8 mouse cellular contexts compared by ENCODE assay signal in genomic region chr3:105799375-105799774, GRCm38 (mm10). TPM values are rescaled to one million over a fixed set of nuclear protein-coding genes. Genes with fewer than 3 reads are reported as not detected.
DNase-seq lines count a peak whose midpoint lies in the region; ATAC-seq and TF ChIP-seq lines count a peak whose summit lies in the region.

No protein-coding gene starts in this region.

- H3K36me3 ChIP-seq in lung, embryonic 16.5 days (ENCODE audit: control insufficient read depth, insufficient read depth, low read length) = no peaks in the 10 kb centered on the region
- H3K36me3 ChIP-seq in forebrain, embryonic 14.5 days (ENCODE audit: control insufficient read depth, insufficient read depth, low read length) = no peaks in the 10 kb centered on the region
- H3K36me3 ChIP-seq in limb, embryonic 13.5 days = no peaks in the 10 kb centered on the region
- no peaks in the 10 kb centered on the region for H3K36me3 ChIP-seq in neural tube, embryonic 15.5 days

- no peak overlapping the region for H3K27ac ChIP-seq in lung, embryonic 16.5 days (ENCODE audit: low read length)
- H3K27ac ChIP-seq in forebrain, embryonic 14.5 days (ENCODE audit: low read depth, low read length) = no peak overlapping the region
- no peak overlapping the region for H3K27ac ChIP-seq in limb, embryonic 13.5 days
- H3K27ac ChIP-seq in neural tube, embryonic 15.5 days (replicated peaks) = no peak overlapping the region
- no peak overlapping the region for H3K27ac ChIP-seq in cerebellum, adult 2 months (ENCODE audit: insufficient read depth, low read length)

- H3K4me1 ChIP-seq in lung, embryonic 16.5 days (replicated peaks; ENCODE audit: control insufficient read depth, insufficient read depth, low read length) = peaks cover 12% of the 10 kb centered on the region
- peaks cover 19% of the 10 kb centered on the region; the same call in 1 of the 2 replicates for H3K4me1 ChIP-seq in forebrain, embryonic 14.5 days (ENCODE audit: control insufficient read depth, insufficient read depth, low read length)
- H3K4me1 ChIP-seq in limb, embryonic 13.5 days = peaks cover 27% of the 10 kb centered on the region
- H3K4me1 ChIP-seq in neural tube, embryonic 15.5 days = peaks cover 30% of the 10 kb centered on the region
- peaks cover 4% of the 10 kb centered on the region for H3K4me1 ChIP-seq in cerebellum, adult 2 months (ENCODE audit: control insufficient read depth, insufficient read depth, low read length)

- H3K9ac ChIP-seq in lung, embryonic 16.5 days (ENCODE audit: low read length) = peak overlapping the region; percentile 10; the same call in 1 of the 2 replicates
- no peak overlapping the region for H3K9ac ChIP-seq in forebrain, embryonic 14.5 days (ENCODE audit: low read length)
- H3K9ac ChIP-seq in limb, embryonic 13.5 days = no peak overlapping the region
- H3K9ac ChIP-seq in neural tube, embryonic 15.5 days (replicated peaks) = no peak overlapping the region

- TF ChIP-seq POLR2A in cerebellum, adult 2 months (IDR thresholded peaks at IDR 0.05; ENCODE audit: borderline replicate concordance, insufficient read depth, low read length) = no peak

- no peaks in the 10 kb centered on the region for H3K27me3 ChIP-seq in lung, embryonic 16.5 days (ENCODE audit: control insufficient read depth, insufficient read depth, low read depth, low read length)
- no peaks in the 10 kb centered on the region for H3K27me3 ChIP-seq in forebrain, embryonic 14.5 days (replicated peaks; ENCODE audit: control insufficient read depth, insufficient read depth, low read length)
- H3K27me3 ChIP-seq in limb, embryonic 13.5 days = no peaks in the 10 kb centered on the region
- H3K27me3 ChIP-seq in neural tube, embryonic 15.5 days (replicated peaks) = no peaks in the 10 kb centered on the region
- no peaks in the 10 kb centered on the region for H3K27me3 ChIP-seq in cerebellum, adult 2 months (ENCODE audit: control insufficient read depth, insufficient read depth, low read length)

- H3K4me2 ChIP-seq in lung, embryonic 16.5 days (ENCODE audit: low read depth, low read length) = peak overlapping the region; percentile 64
- peak overlapping the region; percentile 87; the same call in 1 of the 2 replicates for H3K4me2 ChIP-seq in forebrain, embryonic 14.5 days (ENCODE audit: low read length)
- H3K4me2 ChIP-seq in limb, embryonic 13.5 days (replicated peaks) = peak overlapping the region; percentile 84
- peak overlapping the region; percentile 26 for H3K4me2 ChIP-seq in neural tube, embryonic 15.5 days

- 55% methylated on average over 4 of the region's 4 CpGs for WGBS in lung, embryonic 16.5 days
- WGBS in forebrain, embryonic 14.5 days = 78% methylated on average over 4 of the region's 4 CpGs
- 69% methylated on average over 4 of the region's 4 CpGs for WGBS in limb, embryonic 13.5 days
- 78% methylated on average over 4 of the region's 4 CpGs for WGBS in neural tube, embryonic 15.5 days
- 57% methylated on average over 4 of the region's 4 CpGs for WGBS in cerebellum, adult 2 months

- no peaks in the 10 kb centered on the region for H3K9me3 ChIP-seq in lung, embryonic 16.5 days (ENCODE audit: control insufficient read depth, low read length)
- no peaks in the 10 kb centered on the region for H3K9me3 ChIP-seq in forebrain, embryonic 14.5 days (replicated peaks; ENCODE audit: control insufficient read depth, low read length)
- no peaks in the 10 kb centered on the region for H3K9me3 ChIP-seq in limb, embryonic 13.5 days
- no peaks in the 10 kb centered on the region for H3K9me3 ChIP-seq in neural tube, embryonic 15.5 days (replicated peaks)

- no peak for ATAC-seq in lung, embryonic 16.5 days (ENCODE audit: low read depth)
- no peak for ATAC-seq in forebrain, embryonic 14.5 days
- ATAC-seq in limb, embryonic 13.5 days (ENCODE audit: low FRiP score, low read depth) = no peak
- ATAC-seq in neural tube, embryonic 15.5 days (ENCODE audit: low FRiP score) = no peak

- H3K4me3 ChIP-seq in lung, embryonic 16.5 days (ENCODE audit: low read length) = peak overlapping the region; percentile 72; the same call in 1 of the 2 replicates
- no peak overlapping the region for H3K4me3 ChIP-seq in forebrain, embryonic 14.5 days (ENCODE audit: low read depth, low read length)
- H3K4me3 ChIP-seq in limb, embryonic 13.5 days = peak overlapping the region; percentile 84
- H3K4me3 ChIP-seq in neural tube, embryonic 15.5 days (replicated peaks) = no peak overlapping the region; the same call in 1 of the 2 replicates
- H3K4me3 ChIP-seq in cerebellum, adult 2 months (replicated peaks; ENCODE audit: insufficient read depth, low read depth, low read length) = no peak overlapping the region

- TF ChIP-seq CTCF in cerebellum, adult 2 months (IDR thresholded peaks at IDR 0.05; ENCODE audit: borderline replicate concordance, insufficient read depth, low read depth, low read length) = no peak

- DNase-seq in lung, postnatal 4 days = no peak
- no peak for DNase-seq in forebrain, embryonic 14.5 days (ENCODE audit: low spot score)
- DNase-seq in cerebellum, postnatal 4 days (ENCODE audit: low spot score in 2 of 2) = no peak
- no peak for DNase-seq in thymus, postnatal 36 days
- DNase-seq in cerebellum, adult 2 months = no peak

RNA-seq across cellular contexts. Expression of gene Rap1a, which starts 1.8 kb away (rescaled TPM):
- 126 and 130 TPM in 2 replicates for polyA plus RNA-seq in lung, embryonic 16.5 days (2015; fragmentation: Nextera tagmentation; extraction: Ambion mirVana)
- 48.1 and 69.3 TPM in 2 replicates for polyA plus RNA-seq in forebrain, embryonic 14.5 days (2014; fragmentation: Nextera tagmentation; extraction: Ambion mirVana)
- 95.5 and 98.4 TPM in 2 replicates for polyA plus RNA-seq in limb, embryonic 13.5 days (2015; fragmentation: Nextera tagmentation; extraction: Ambion mirVana)
- polyA plus RNA-seq in neural tube, embryonic 15.5 days (2015; fragmentation: Nextera tagmentation; extraction: Ambion mirVana) = 88.2 and 95.4 TPM in 2 replicates
- polyA plus RNA-seq in cerebellum, adult 2 months (2012; rRNA removed) = 60.9 and 66.2 TPM in 2 replicates

Comparison
In these comparisons a context has a peak if more than half of its experiments do, and no peak if none do; other contexts are left out.
1. H3K4me2 ChIP-seq: peak in every context shown above with its lines; median percentile 87 in forebrain, embryonic 14.5 days; 84 in limb, embryonic 13.5 days; 64 in lung, embryonic 16.5 days; 26 in neural tube, embryonic 15.5 days.
2. H3K4me3 ChIP-seq: peak in lung, embryonic 16.5 days (single experiment) and limb, embryonic 13.5 days (single experiment); none in forebrain, embryonic 14.5 days (single experiment), neural tube, embryonic 15.5 days (single experiment) and cerebellum, adult 2 months (single experiment).